11 mouse cellular contexts compared by ENCODE assay signal in the genomic region with DNA sequence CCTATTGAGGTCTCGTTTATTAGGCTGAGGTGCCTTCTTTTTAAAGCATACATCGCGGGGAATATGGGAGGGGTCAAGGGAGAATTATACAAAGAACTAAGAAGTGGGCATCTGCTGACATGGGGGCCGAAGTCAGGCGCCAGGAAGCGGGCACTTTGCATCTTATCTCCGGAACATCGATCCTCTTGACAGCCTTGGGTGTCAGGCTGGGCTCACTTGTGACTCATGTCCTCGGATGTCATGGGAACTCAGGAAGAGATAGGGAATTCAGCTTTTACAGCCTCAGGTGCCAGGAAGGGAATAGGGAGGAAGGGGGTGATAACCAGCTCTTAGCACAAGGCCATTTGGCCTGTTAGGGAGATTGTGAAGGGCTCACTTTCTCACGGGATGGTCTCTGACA. TPM values are rescaled to one million over a fixed set of nuclear protein-coding genes. Genes with fewer than 3 reads are reported as not detected.
"Had no signal": no experiment of that assay in that cellular context is flagged by ENCODE, and none has a peak within 500 bp of the region (broad histone marks: within the 10 kb centered on the region; RNA-seq: fewer than 3 reads in every experiment).

No protein-coding gene starts in this region.

RNA-seq across cellular contexts. Expression of a gene that starts 12.7 kb away (rescaled TPM):
- polyA plus RNA-seq: neural tube, embryonic 14.5 days; neural tube, embryonic 15.5 days; small intestine, adult 2 months; stomach, embryonic 14.5 days; testis, adult 2 months had no signal

RNA-seq across cellular contexts. Expression of a gene that starts 25.5 kb away (rescaled TPM):
- total RNA-seq: neutrophil, adult 5-6 weeks had no signal
- polyA plus RNA-seq: small intestine, adult 2 months; stomach, embryonic 14.5 days; stomach, embryonic 15.5 days; stomach, embryonic 16.5 days; stomach, postnatal 0 days; testis, adult 2 months; thymus, adult 2 months; thymus, postnatal 0 days had no signal

RNA-seq across cellular contexts. Expression of a gene that starts 30.9 kb away (rescaled TPM):
- polyA plus RNA-seq: neural tube, embryonic 14.5 days; neural tube, embryonic 15.5 days; small intestine, adult 2 months; stomach, embryonic 14.5 days; stomach, embryonic 15.5 days; stomach, embryonic 16.5 days; stomach, postnatal 0 days; testis, adult 2 months had no signal

RNA-seq across cellular contexts. Expression of a gene that starts 48.3 kb away (rescaled TPM):
- total RNA-seq: neutrophil, adult 5-6 weeks had no signal
- polyA plus RNA-seq: neural tube, embryonic 14.5 days; neural tube, embryonic 15.5 days; small intestine, adult 2 months; stomach, embryonic 14.5 days; stomach, embryonic 15.5 days; stomach, embryonic 16.5 days; stomach, postnatal 0 days; testis, adult 2 months; thymus, postnatal 0 days had no signal

RNA-seq across cellular contexts. Expression of a gene that starts 48.8 kb away (rescaled TPM):
- polyA plus RNA-seq: neural tube, embryonic 14.5 days; neural tube, embryonic 15.5 days; small intestine, adult 2 months; stomach, embryonic 14.5 days; stomach, postnatal 0 days; testis, adult 2 months had no signal
